Mouse (Mus musculus): ENCODE measurements at regions not wholly inside any gene's neighbourhood (a gene's known extent, or its start where the extent isn't known, plus 50 kb on each side); places are given as distances from the start of the nearest gene placed in this dataset.

DNA sequence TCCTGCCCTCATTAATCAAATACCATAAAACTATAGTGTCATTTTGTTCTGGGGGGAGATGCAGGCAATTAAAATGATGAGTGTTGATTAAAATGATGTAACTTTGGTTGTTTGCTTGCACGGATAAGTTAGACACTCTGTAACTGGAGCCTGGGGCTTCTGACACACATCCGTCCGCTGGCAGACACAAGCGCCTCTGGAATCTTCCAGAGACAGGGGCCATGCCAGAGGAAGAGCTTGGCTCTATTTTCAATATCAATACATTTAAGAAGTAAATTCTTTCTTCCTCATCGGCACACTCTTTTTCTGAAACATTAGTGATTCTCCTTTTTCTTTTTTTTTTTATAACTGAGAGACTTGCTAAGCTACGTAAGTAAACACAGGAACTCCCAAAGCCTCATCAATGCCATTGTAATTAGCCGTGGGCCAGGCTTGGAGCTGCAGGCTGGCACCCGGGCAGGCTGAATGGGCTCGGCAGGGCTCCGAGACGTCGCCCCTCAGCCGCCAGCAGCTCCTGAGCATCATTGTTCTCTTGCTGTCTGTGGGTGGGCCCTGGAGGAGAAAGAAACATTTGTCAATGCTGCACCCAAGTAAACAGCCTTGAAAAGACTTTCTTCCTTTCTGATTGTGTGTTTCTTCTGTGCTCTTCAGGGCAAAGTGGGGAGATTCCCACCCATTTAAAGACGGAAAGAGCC, 151.4 kb upstream of the A230072I06Rik start:
- DNase-seq: no peak
- intact Hi-C loops (cut with DNase I; ENCODE audit: low total_unique reads): no loop called here

DNA sequence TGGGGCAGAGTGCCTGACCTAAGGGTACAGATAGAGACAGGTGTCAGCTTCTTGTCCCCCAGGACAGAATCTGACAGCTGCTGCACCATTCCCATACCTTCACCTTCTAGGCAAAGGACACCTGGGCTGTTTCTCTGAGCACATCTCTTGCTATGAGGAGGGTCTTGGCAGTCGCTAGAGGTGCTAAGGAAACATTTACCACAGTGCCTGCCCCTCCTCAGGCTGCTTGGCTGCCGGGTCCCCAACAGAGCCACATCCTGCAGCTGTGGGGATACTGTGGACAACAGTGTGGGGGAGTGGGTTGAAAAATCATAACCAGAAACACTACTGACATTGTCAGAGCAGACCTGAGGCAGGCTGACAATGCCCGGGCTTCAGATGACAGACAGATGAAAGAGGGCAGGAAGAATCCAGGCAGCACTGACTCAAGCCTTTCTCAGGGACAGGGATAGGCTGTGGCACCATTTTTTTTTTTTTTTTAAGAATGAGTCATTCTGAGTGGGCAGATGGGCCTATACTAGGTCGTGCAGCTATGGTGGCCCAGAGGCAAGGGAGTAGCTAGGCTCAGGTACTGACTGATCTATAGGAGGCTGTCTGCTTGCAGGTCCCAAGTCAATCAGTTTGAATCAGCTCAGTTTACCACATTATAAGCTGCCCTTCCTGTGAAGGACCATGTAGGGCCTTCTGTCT, 150.7 kb upstream of the A230072I06Rik start:
- DNase-seq: no peak
- intact Hi-C loops (cut with DNase I; ENCODE audit: low total_unique reads): no loop called here

DNA sequence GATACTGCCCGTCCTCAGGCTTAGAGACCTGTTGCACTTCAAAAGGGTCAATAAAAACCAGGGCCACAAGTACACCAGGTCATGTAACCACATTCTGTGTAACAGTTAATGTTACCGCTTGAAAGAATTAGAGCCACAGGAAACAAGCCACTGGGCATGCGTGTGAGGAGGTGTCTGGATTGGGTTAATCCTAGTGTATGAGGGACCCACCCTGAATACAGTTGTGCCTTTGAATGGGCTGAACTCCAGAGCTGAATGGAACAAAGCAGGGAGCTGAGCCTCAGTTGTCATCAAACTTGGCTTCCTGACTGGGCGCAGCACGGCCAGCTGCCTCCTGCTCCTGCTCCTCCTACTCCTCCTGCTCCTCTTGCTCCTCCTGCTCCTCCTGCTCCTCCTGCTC, 148.0 kb upstream of the A230072I06Rik start:
- no peak for DNase-seq
- intact Hi-C loops (cut with DNase I; ENCODE audit: low total_unique reads): no loop called here

DNA sequence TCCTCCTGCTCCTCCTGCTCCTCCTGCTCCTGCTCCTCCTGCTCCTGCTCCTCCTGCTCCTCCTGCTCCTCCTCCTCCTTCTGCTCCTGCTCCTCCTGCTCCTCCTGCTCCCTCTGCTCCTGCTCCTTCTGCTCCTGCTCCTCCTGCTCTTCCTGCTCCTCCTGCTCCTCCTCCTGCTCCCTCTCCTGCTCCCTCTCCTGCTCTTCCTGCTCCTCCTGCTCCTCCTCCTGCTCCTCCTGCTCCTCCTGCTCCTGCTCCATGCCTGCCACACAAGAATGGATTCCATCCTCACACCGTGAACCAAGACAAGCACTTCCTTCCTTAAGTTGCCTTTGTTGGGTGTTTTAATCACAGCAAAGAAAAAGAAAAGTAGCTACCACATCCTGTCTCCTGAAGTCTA, 144.4 kb upstream of the A230072I06Rik start:
- intact Hi-C loops (cut with DNase I; ENCODE audit: low total_unique reads): no loop called here
- DNase-seq: no peak

DNA sequence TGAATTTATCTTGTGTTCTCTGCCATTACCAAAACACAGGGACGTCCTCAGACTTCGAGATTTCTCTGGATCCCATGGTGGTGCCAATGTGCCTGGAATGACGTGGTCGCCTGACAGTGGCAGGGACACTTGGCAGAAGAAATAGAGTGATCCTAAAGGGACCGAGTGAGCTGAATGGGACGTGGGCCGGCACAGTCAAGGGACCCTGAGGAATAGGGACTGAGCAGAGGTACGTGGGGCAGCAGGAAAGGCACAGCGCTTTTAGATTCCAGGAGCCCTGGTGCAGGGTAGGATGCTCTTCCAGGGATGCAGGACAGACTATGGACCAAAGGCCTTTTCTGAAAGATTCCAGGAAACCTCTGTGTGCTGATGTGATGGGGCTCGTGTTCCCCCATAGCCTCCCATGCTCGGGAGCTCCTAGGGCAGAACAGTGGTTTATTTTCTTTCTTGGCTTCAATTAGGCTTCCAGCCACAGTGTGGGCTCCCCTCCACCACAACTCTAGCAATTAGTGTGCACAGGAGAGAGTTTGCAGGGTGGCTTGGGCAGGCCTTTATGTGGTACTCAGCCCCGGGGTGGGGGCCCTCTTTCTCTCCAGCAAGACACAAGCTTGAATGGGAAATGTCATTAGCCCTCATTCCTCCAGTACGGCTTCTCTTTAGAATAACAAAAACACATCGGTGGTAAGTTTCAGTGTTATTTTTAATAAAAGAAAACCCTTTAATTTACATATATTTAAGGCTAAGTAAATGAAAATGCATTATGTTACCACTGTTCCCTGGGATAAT, 143.0 kb upstream of the A230072I06Rik start:
- intact Hi-C loops (cut with DNase I; ENCODE audit: low total_unique reads): no loop called here
- no peak for DNase-seq

DNA sequence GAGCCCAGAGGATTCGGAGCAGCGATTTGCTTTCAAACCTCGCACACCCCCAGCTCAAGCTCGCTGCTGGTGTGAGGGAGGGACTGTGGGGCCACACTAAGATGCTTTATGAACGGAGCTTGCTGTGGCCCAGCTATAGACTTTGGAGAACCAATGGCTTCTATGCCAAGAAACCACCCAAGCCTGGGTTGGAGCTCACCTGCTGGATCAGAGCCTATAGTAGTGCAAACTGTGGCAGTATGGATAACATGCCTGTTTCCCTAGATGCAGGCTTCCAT, 142.5 kb upstream of the A230072I06Rik start:
- DNase-seq: no peak
- intact Hi-C loops (cut with DNase I; ENCODE audit: low total_unique reads): no loop called here

DNA sequence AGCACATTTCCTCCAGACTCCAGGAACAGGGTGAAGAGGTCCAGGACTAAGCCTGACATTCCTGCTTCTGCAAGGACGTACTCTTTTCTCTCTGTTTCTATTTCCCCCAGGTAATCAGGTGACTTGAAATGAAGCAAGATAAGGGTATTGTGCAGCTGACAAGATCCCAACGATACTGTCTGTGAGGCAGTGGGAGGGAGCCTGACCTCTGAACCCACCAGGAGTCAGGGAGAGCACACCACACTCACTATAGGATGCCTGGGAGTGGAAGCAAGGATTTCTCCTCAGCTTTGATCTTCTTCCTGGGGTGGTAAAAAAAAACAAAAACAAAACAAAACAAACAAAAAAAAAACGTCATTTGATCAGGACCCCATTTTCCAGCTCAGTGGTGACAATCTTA, 141.1 kb upstream of the A230072I06Rik start:
- intact Hi-C loops (cut with DNase I; ENCODE audit: low total_unique reads): no loop called here
- DNase-seq: no peak

DNA sequence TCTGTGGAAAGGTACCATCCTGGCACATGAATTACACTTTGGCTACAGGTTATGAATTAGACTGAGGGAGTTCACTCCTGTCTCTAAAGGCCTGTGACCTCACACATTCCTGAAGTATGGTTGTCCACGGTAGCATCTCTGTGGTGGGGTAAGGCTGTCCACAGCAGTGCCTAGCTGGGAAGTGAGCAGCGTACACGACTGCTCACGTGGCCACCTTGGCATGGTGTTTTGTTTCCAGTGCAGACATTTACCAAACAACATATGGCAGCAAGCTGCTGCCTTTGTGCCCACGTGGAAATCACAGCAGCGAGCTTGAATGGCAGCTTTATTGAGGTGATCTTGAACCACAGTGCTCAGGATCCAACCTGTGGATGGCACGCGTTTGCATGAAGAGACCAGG, 140.7 kb upstream of the A230072I06Rik start:
- DNase-seq: no peak
- intact Hi-C loops (cut with DNase I; ENCODE audit: low total_unique reads): no loop called here

DNA sequence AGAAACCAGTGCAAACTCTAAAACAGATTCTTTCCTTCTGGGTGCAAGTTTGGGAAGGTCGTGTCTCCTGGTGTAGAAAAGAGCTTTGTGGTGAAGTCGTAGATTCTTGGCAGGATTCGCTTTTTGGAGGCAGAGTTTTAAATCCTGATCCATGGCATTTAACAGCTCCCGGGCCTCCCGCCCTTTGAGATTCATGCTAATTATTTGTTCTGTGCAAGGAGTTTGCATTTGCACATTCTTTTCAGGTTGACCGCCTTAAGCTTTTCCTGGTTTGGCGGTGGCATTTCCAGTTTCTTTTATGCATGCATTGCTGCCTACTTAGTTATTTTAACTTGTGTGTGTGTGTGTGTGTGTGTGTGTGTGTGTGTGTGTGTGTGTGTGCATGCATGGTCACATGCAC, 126.9 kb upstream of the A230072I06Rik start:
- no peak for DNase-seq
- intact Hi-C loops (cut with DNase I; ENCODE audit: low total_unique reads): no loop called here

DNA sequence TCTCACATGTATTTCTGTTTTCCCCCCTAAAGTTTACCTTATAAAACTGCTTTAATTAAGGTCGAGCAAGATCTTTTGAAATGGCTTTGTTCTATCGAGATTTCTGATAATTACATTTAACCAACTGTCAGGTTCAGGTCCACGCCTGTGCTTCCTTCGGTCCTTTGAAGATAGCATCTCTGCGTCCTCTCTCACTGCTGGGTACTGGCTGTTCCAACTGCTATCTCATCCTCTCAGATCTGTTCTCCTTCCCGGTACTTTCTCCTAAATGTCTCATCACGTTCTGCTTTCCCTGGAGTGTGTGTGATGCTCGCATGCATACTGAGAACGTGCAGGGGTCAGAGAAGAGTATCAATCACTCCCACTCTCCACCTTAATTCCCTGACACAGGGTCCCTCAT, 125.8 kb upstream of the A230072I06Rik start:
- DNase-seq: no peak

DNA sequence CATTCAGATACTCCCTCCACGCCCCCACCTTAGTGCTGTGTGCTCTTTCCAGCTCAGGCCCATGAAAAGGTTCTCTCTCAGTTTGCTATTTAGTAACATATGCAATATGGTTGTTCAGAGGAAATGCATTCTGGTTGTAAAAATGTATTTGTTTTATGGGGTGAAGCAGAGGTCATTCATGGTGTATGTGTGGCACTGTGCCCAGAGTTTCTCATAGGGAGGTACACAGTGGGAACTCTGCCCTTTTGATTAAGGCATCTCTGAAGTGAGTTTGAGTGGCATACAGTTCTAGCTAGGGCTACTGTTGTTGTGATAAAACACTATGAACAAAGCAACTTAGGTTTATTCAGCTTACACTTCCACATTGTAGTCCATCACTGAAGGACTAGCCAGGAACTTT, 121.7 kb upstream of the A230072I06Rik start:
- intact Hi-C loops (cut with DNase I; ENCODE audit: low total_unique reads): no loop called here

More for the DNA sequence above, 125.8 kb upstream of the A230072I06Rik start:
- intact Hi-C loops (cut with DNase I; ENCODE audit: low total_unique reads): no loop called here

DNA sequence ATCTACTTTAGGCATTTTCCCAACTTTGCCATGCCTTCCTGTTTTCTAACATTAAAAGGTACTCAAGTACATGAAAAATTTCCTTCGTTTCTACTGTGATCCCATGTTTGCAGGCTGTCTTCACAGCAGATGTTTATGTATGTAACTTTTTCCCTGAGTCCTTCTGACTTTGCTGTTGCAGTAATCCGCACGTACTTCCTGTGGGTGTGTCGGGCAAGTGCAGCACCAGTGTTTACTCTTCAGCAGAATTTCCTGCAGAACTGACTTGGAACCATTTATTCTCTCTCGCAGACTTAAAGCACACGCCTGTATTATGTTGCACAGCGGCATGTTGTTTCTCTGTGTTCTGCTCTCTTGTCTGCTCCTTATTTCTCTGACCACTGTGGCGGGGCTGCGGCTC, 120.4 kb upstream of the A230072I06Rik start:
- no peak for DNase-seq
- intact Hi-C loops (cut with DNase I; ENCODE audit: low total_unique reads): no loop called here

More for the DNA sequence above, 121.7 kb upstream of the A230072I06Rik start:
- no peak for DNase-seq

DNA sequence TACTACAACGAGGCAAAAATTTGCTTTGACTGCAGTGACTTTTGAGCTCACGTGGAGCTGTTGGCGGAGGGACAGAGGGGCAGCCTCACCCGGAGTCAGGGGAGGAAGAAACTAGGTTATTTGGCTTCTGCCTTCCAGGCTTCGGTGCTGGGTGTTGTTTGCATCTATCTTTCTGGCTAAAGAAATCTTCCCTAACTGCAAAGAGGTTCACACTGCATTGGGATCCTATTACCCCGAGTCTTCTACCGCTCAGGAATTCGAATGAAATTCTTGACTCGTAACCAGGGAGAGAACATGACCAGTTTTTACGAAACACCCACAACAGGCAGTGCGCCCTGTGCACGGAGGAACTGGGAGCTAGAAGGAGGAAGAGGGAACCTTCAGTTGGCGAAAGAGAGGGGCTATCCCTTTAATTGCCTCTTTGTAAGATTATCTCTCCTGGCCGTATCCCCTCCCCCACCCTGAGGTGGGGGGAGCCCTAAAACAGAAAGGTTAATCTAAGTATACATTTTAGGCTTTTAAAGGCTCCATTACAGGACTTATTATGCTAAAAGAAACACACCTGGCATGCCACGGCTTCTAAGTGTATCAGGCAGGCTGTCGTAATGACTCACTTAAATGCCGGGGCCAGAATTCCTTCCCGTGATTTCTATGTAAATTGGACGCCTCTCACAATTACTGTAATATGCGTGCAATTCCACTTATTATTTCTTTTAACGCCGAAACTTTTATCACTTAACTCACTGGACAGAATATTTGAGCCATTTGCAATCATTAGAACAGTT, 115.5 kb upstream of the A230072I06Rik start:
- intact Hi-C loops (cut with DNase I; ENCODE audit: low total_unique reads): no loop called here

DNA sequence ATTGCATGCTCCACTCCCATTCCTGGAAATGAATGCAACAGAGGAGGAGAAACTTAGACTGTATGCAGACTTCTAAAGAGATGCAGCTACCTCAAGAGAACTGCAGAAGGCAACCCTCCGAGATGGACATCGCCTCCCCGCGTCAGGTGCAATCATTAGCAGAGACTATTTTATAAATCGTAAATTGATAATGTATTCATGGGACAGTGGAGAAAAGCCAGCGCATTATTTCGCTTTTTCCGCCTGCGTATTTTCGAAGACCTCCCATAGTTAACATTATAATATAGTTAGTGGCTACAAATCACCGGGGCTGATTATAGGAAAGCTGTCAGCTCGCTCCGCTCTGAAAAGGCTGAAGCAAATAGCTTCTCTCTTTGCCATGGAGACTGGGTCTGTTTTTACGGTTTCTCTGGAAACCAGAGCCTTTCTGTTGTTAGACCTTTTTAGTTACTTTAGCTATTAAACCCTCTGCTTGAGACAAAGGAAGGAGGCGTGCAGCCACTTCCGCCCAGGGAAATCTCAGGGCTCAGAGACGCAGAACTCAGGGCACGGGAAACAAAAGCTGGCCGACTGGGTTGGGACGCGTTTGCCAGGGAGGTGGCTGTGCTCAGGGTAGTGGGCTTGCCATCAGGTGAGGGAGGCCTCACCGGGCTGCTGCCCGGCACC, 113.0 kb upstream of the A230072I06Rik start:
- DNase-seq: no peak
- intact Hi-C loops (cut with DNase I; ENCODE audit: low total_unique reads): no loop called here

More for the DNA sequence above, 115.5 kb upstream of the A230072I06Rik start:
- peak; percentile 16 for DNase-seq

DNA sequence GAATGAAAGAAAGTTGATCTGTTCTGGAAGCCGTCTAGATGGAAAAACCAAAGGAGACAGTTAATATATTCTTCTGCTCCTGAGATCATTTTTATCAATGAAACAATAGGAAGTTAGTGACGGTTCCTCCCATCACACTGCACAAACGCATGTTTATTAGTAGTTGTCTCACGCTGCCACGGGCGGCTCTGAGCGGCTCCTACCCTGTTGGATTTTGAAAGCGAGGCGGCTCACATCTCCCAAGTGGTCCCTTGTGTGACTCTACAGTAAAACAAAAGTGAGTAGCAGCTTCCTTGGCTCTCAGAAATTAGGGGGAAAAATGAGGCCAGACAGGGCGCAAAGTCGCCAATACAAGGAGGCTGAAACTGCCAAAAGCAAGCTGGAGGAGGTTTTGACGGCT, 106.8 kb upstream of the A230072I06Rik start:
- no peak for DNase-seq
- intact Hi-C loops (cut with DNase I; ENCODE audit: low total_unique reads): no loop called here

DNA sequence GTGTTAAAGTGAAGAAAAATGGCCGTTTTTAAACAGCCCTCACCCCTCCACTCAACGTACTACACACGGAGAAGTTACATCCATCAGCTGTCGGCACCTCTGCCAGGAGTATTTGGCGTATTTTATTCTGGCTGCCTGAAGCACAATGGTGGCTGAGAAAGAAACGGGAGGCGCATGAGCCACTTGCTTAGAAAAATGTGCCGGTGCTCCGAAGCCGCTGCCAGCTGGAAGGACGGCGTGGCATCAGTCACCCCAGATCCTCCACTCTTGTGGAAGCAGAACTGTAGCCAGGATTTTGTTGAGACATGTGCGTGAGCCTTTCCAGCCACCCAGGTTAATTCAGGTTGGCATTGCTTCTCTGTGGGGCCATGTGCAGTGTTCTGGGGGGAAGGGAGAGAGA, 103.1 kb upstream of the A230072I06Rik start:
- intact Hi-C loops (cut with DNase I; ENCODE audit: low total_unique reads): no loop called here
- DNase-seq: no peak

DNA sequence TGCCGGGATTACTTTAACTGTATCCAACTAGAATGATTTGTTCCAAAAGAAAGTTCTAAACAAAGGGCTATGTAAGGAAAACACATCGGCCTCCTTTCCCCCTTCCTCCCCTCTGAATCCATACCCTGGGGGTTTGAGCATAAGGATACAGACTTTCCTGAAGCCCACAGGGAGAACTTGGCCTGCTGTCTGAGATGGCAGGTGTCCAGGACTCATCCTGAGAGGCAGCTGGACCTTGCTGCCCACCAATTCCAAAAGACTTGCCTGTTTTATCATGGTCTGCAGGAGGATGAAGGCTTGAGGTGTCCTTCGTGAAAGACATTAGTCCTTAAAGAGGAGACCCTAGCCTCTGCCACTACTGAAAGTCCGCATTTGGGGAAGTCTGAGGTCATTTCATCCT, 94.0 kb upstream of the A230072I06Rik start:
- DNase-seq: no peak
- intact Hi-C loops (cut with DNase I; ENCODE audit: low total_unique reads): no loop called here

DNA sequence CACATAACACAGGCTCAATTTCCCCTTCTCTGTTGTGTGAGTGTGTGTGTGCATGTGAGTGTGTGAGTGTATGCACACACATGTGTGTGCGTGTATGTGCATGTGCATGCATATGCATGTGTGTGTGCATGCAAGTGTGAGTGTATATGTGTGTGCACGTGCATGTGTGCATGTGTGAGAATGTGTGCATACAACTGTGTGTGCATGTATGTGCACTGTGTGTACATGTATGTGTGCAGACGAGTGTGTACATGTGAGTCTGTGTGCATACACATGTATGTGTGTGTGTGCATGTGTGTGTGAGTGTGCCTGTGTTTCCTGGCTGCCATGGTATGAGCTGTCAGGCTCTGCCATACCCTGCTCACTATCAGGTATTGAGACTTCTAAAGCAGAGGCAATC, 91.3 kb upstream of the A230072I06Rik start:
- intact Hi-C loops (cut with DNase I; ENCODE audit: low total_unique reads): no loop called here
- DNase-seq: no peak

DNA sequence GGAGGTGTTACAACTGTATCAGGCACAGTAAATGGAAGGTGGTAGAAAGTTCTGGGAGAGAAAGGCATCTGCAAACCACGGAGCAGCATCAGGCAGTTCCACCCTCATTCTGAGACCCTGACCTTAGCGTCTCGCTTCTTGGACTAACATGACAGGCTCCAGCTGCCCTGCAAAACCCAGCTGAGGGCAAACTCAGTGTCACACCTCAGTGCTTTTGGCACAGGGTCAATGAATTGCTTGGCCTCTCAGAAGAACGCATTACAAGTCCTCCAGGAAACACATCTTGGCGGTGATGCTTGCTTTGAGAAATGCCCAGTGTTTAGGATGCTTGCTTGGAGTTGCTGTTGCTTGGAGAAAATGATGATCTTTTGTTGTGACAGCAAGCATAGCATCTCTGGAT, 90.2 kb upstream of the A230072I06Rik start:
- intact Hi-C loops (cut with DNase I; ENCODE audit: low total_unique reads): no loop called here

DNA sequence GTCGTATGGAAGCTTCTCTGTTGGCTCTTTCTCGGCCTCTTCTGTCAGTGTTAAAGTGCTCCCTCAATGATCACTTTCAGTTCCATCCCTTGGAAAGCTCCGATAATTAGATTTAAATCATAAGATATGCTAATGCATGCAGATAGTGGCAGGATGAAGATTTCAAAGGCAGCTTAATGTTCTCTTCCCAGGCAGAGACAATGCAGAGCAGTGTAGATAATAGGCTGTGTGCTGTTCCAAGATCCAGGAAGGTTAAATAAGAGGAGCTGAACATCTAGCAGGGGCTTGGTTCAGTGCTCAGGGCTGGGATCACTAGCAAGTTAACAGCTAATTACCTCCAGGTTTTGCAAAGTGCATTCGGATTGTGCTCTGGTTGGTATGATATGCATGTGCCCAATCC, 89.7 kb upstream of the A230072I06Rik start:
- intact Hi-C loops (cut with DNase I; ENCODE audit: low total_unique reads): no loop called here
- DNase-seq: no peak

More for the DNA sequence above, 90.2 kb upstream of the A230072I06Rik start:
- DNase-seq: no peak
